Mouse (Mus musculus) hindbrain, embryonic 13.5 days (tissue): Measurements from ENCODE around the gene Rpl32. TPM values are rescaled to one million over a fixed set of nuclear protein-coding genes. Genes with fewer than 3 reads are reported as not detected.
A peak's percentile ranks its signal among the peaks of the same experiment; 100 is the strongest.

Experiments used
- ATAC-seq: fragments of 200-750 bp; cut with Nextera tagmentation; 2 replicates; pipeline ENCODE4 v1.8.0; 2017; ENCODE audit warnings: moderate TSS enrichment; ENCODE audit not compliant: low FRiP score
- H3K27ac ChIP-seq: fragments of 300-500 bp; sonication (generic); 2 replicates; pipeline ENCODE4 v1.5.1; 2015; ENCODE audit warnings: inconsistent platforms, mild to moderate bottlenecking, moderate library complexity
- H3K27me3 ChIP-seq: fragments of 300-500 bp; sonication (generic); 2 replicates; pipeline ENCODE4 v1.6.1; 2015; ENCODE audit warnings: mild to moderate bottlenecking, inconsistent platforms
- H3K36me3 ChIP-seq: fragments of 300-500 bp; sonication (generic); 2 replicates; pipeline ENCODE4 v1.6.1; 2015; ENCODE audit warnings: mild to moderate bottlenecking, inconsistent platforms
- H3K4me1 ChIP-seq: fragments of 300-500 bp; sonication (generic); replicated peaks from 2 replicates; pipeline ENCODE4 v1.6.1; 2015; ENCODE audit warnings: inconsistent platforms
- H3K4me2 ChIP-seq: fragments of 300-500 bp; sonication (generic); 2 replicates; pipeline ENCODE4 v1.6.1; 2015; ENCODE audit warnings: inconsistent platforms, mild to moderate bottlenecking, moderate library complexity
- H3K4me3 ChIP-seq: fragments of 300-500 bp; sonication (generic); 2 replicates; pipeline ENCODE4 v1.5.1; 2015; ENCODE audit warnings: mild to moderate bottlenecking, inconsistent platforms
- H3K9ac ChIP-seq: fragments of 300-500 bp; sonication (generic); 2 replicates; pipeline ENCODE4 v1.6.1; 2015; ENCODE audit warnings: mild to moderate bottlenecking, inconsistent platforms
- H3K9me3 ChIP-seq: fragments of 300-500 bp; sonication (generic); 2 replicates; pipeline ENCODE4 v1.6.1; 2016; ENCODE audit warnings: inconsistent platforms
- WGBS: fragments of 180-500 bp; shearing (Covaris S2); methylation state at CpG from one replicate; pipeline ENCODE4 v1.1.7; 2015; 5-methylcytosine and 5-hydroxymethylcytosine counted together
- polyA plus RNA-seq: library from polyadenylated mRNA; unstranded; fragments of >200 nt; fragmentation: Nextera tagmentation; extraction: Ambion mirVana; gene quantifications from 2 replicates; pipeline ENCODE4 v1.2.1, GENCODE M21; 2015

Gene Rpl32
- polyA plus RNA-seq, 1 experiment from 2014 or later: 1,358 TPM

GRCm38 (mm10) chr6:115773966-115774413, 34.6 kb downstream of the Rpl32 start:
- peaks cover 31% of the 10 kb centered on the region for H3K4me1 ChIP-seq
- H3K9ac ChIP-seq: peak overlapping the region; percentile 61; the same call in 1 of the 2 replicates
- H3K4me2 ChIP-seq: peak overlapping the region; percentile 68
- peaks cover 7% of the 10 kb centered on the region for H3K36me3 ChIP-seq
- peak; percentile 84 for ATAC-seq
- H3K9me3 ChIP-seq: no peaks in the 10 kb centered on the region
- no peaks in the 10 kb centered on the region for H3K27me3 ChIP-seq
- 2% methylated on average over 14 of the region's 14 CpGs for WGBS
- H3K27ac ChIP-seq: peak overlapping the region; percentile 71
- peak overlapping the region; percentile 86 for H3K4me3 ChIP-seq

GRCm38 (mm10) chr6:115772604-115773003, 35.9 kb downstream of the Rpl32 start:
- Histone ChIP-seq H3K27ac (no peak overlapping the region), H3K4me1 (peaks cover 27% of the 10 kb centered on the region), H3K27me3 (no peaks in the 10 kb centered on the region), H3K36me3 (no peaks in the 10 kb centered on the region), H3K4me2 (no peak overlapping the region), H3K4me3 (no peak overlapping the region), H3K9me3 (no peaks in the 10 kb centered on the region), H3K9ac (no peak overlapping the region)
- 88% methylated on average over 1 of the region's 1 CpGs for WGBS
- ATAC-seq: no peak

DNA sequence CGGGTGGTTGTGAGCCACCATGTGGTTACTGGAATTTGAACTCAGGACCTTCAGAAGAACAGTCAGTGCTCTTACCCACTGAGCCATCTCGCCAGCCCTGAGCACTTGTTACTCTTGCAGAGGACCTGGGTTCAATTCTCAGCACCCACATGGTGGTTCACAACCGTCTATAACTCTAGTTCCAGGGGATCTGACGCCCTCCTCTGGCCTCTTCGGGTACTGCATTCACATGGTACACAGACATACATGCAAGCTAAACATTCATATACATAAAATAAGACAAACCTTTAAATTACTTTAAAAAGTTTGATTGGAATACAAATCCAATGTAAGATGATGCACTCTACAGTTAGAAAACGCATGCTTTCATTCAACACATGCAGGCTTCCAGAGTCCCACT, 36.3 kb downstream of the Rpl32 start:
- Histone ChIP-seq H3K9me3 (no peaks in the 10 kb centered on the region), H3K4me3 (no peak overlapping the region), H3K27ac (no peak overlapping the region), H3K36me3 (no peaks in the 10 kb centered on the region), H3K4me1 (peaks cover 25% of the 10 kb centered on the region), H3K27me3 (no peaks in the 10 kb centered on the region), H3K4me2 (no peak overlapping the region), H3K9ac (no peak overlapping the region)
- ATAC-seq: no peak
- 81% methylated on average over 6 of the region's 6 CpGs for WGBS

DNA sequence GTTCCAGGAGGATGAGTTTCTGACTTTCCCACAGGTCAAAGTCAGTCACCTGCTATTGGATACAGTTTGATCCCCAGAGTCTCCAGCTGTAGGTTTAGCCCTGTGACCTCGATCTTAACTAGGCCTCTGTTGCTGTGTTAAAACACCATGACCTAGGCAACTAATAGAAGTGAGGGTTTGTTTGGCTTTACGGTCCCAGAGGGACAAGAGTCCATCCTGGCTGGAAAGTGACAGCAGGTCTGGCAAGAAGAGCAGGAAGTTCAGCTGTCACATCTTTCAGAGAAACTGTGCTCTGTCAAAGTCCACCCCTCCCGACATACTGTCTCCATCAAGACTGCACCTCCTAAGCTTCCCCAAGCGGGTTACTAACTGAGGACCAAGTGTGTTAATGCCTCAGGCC, 37.7 kb downstream of the Rpl32 start:
- 83% methylated on average over 4 of the region's 4 CpGs for WGBS
- H3K9me3 ChIP-seq: no peaks in the 10 kb centered on the region
- peaks cover 12% of the 10 kb centered on the region for H3K4me1 ChIP-seq
- no peak overlapping the region for H3K9ac ChIP-seq
- H3K27ac ChIP-seq: no peak overlapping the region
- H3K27me3 ChIP-seq: no peaks in the 10 kb centered on the region
- no peaks in the 10 kb centered on the region for H3K36me3 ChIP-seq
- H3K4me2 ChIP-seq: no peak overlapping the region
- no peak for ATAC-seq
- H3K4me3 ChIP-seq: no peak overlapping the region

- H3K4me2 ChIP-seq: no peak overlapping the region
- H3K27me3 ChIP-seq: no peaks in the 10 kb centered on the region
- peaks cover 5% of the 10 kb centered on the region for H3K4me1 ChIP-seq
- no peaks in the 10 kb centered on the region for H3K9me3 ChIP-seq
- H3K4me3 ChIP-seq: no peak overlapping the region
- no peak overlapping the region for H3K9ac ChIP-seq
- WGBS: 84% methylated on average over 20 of the region's 20 CpGs
- H3K36me3 ChIP-seq: no peaks in the 10 kb centered on the region
- no peak overlapping the region for H3K27ac ChIP-seq
- ATAC-seq: no peak
Measured at GRCm38 (mm10) chr6:115770059-115770670, 38.4 kb downstream of the Rpl32 start.

DNA sequence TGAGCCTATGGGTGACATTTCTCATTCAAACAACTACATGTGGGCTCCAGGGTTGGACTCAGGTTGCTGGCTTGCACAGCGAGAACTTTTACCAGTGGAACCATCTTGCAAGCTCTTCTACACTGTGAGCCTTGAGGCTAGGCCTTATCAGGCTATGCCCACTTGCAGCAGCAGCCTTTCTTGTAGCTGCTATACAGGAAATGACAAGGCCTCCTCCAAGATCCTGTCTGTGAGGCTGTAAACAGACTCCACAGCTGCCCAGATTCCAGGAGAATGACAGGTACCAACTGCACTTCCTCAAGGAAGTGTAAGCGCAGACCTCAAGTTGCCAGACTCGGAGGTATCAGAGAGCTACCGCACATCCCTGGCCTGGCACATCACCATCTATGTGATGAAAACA, 40.3 kb downstream of the Rpl32 start:
- H3K9ac ChIP-seq: no peak overlapping the region
- H3K4me3 ChIP-seq: no peak overlapping the region
- no peak for ATAC-seq
- H3K9me3 ChIP-seq: no peaks in the 10 kb centered on the region
- no peak overlapping the region for H3K4me2 ChIP-seq
- no peaks in the 10 kb centered on the region for H3K36me3 ChIP-seq
- no peak overlapping the region for H3K27ac ChIP-seq
- H3K4me1 ChIP-seq: peaks cover 10% of the 10 kb centered on the region
- no peaks in the 10 kb centered on the region for H3K27me3 ChIP-seq
- WGBS: 89% methylated on average over 4 of the region's 4 CpGs

GRCm38 (mm10) chr6:115767357-115767756, 41.2 kb downstream of the Rpl32 start:
- H3K9me3 ChIP-seq: no peaks in the 10 kb centered on the region
- 29% methylated on average over 9 of the region's 9 CpGs for WGBS

GRCm38 (mm10) chr6:115764179-115764578, 44.4 kb downstream of the Rpl32 start:
- Histone ChIP-seq H3K36me3 (no peaks in the 10 kb centered on the region), H3K9ac (no peak overlapping the region), H3K4me2 (0 out of 2 replicates have a peak overlapping the region, but pooled peaks have one; percentile 1), H3K27me3 (no peaks in the 10 kb centered on the region), H3K4me3 (no peak overlapping the region), H3K4me1 (peaks cover 21% of the 10 kb centered on the region), H3K9me3 (no peaks in the 10 kb centered on the region), H3K27ac (peak overlapping the region; percentile 86)
- 5% methylated on average over 7 of the region's 7 CpGs for WGBS
- ATAC-seq: peak; percentile 91

More at GRCm38 (mm10) chr6:115767357-115767756, 41.2 kb downstream of the Rpl32 start:
- Histone ChIP-seq H3K27ac (no peak overlapping the region), H3K36me3 (no peaks in the 10 kb centered on the region), H3K4me2 (no peak overlapping the region), H3K9ac (no peak overlapping the region), H3K4me3 (no peak overlapping the region), H3K4me1 (peaks cover 13% of the 10 kb centered on the region), H3K27me3 (no peaks in the 10 kb centered on the region)
- ATAC-seq: no peak

- peak within 1 kb of the TSS; percentile 86 for H3K27ac ChIP-seq
Measured at GRCm38 (mm10) chr6:115761995-115762756, 46.4 kb downstream of the Rpl32 start, which contains the start of gene Tmem40. TSS of gene Tmem40 (minus strand) at chr6:115762410.

GRCm38 (mm10) chr6:115760982-115761381, 47.6 kb downstream of the Rpl32 start:
- no peak overlapping the region for H3K4me2 ChIP-seq
- 60% methylated on average over 4 of the region's 4 CpGs for WGBS

More at GRCm38 (mm10) chr6:115761995-115762756, 46.4 kb downstream of the Rpl32 start, which contains the start of gene Tmem40:
- peaks cover 21% of the 10 kb centered on the region for H3K4me1 ChIP-seq
- H3K36me3 ChIP-seq: no peaks in the 10 kb centered on the region
- no peaks in the 10 kb centered on the region for H3K9me3 ChIP-seq
- 2% methylated on average over 9 of the region's 9 CpGs for WGBS
- no peak within 1 kb of the TSS for H3K4me3 ChIP-seq
- no peak within 1 kb of the TSS for H3K9ac ChIP-seq
- no peak for ATAC-seq
- peak within 1 kb of the TSS; percentile 17; the same call in 1 of the 2 replicates for H3K4me2 ChIP-seq
- no peaks in the 10 kb centered on the region for H3K27me3 ChIP-seq

DNA sequence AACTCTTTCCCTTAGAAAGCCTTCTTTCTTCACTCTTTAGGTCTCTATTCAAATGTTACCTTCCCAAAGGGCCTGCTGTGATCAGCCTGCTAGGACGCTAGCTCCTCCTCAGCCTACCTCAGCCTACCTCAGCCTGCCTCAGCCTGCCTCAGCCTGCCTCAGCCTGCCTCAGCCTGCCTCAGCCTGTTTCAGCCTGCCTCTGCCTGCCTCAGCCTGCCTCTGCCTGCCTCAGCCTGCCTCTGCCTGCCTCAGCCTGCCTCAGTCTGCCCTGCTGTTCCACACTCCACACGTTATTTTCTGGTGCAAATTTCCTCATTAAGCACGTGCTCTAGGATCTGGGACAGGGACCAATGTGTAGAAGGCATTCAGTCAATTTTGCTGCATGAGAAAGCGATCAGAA, 48.4 kb downstream of the Rpl32 start:
- Histone ChIP-seq H3K27me3 (no peaks in the 10 kb centered on the region), H3K4me2 (no peak overlapping the region), H3K9me3 (no peaks in the 10 kb centered on the region), H3K9ac (no peak overlapping the region), H3K27ac (no peak overlapping the region), H3K4me1 (peaks cover 21% of the 10 kb centered on the region), H3K4me3 (no peak overlapping the region), H3K36me3 (no peaks in the 10 kb centered on the region)
- ATAC-seq: no peak
- WGBS: 93% methylated on average over 4 of the region's 4 CpGs

More at GRCm38 (mm10) chr6:115760982-115761381, 47.6 kb downstream of the Rpl32 start:
- H3K9ac ChIP-seq: no peak overlapping the region
- no peak overlapping the region for H3K27ac ChIP-seq
- ATAC-seq: no peak
- no peaks in the 10 kb centered on the region for H3K36me3 ChIP-seq
- no peaks in the 10 kb centered on the region for H3K27me3 ChIP-seq
- no peaks in the 10 kb centered on the region for H3K9me3 ChIP-seq
- H3K4me3 ChIP-seq: no peak overlapping the region
- H3K4me1 ChIP-seq: peaks cover 21% of the 10 kb centered on the region

DNA sequence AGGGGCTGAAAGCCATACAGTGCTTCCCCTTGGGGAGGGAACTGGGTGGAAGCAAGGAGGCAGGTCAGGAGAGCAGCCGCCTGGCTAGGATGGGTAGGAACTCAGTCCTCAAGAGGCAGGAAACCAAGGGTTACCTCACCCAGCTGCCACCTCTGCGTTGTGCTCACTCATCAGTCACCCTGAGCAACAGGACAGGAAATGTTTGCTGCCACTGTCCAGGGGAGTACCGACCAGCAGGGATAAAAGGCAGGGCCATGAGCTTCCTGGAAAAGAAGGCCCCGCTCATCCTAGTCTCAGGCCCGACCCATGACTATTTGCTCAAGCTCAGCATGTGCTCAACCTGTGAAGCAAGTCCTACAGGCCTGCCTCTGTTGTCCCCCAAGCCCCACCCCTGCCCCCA, 49.1 kb downstream of the Rpl32 start:
- no peak overlapping the region for H3K4me2 ChIP-seq
- H3K27ac ChIP-seq: no peak overlapping the region
- 70% methylated on average over 5 of the region's 5 CpGs for WGBS
- ATAC-seq: no peak
- no peaks in the 10 kb centered on the region for H3K9me3 ChIP-seq
- H3K36me3 ChIP-seq: no peaks in the 10 kb centered on the region
- H3K4me1 ChIP-seq: peaks cover 19% of the 10 kb centered on the region
- H3K27me3 ChIP-seq: no peaks in the 10 kb centered on the region
- H3K9ac ChIP-seq: no peak overlapping the region
- no peak overlapping the region for H3K4me3 ChIP-seq
